Mouse (Mus musculus) thymus, postnatal 10 days (tissue): ENCODE results near the gene P2rx2.

Experiments used
- DNase-seq, 2 experiments: peaks; one replicate each; pipeline ENCODE4 v3.0.0; 2021; ENCODE audit warnings: low spot score in 2 of 2

P2rx2 gene

GRCm38 (mm10) chr5:110342648-110343284 lies at the start of gene P2rx2:
TSS of gene P2rx2 (minus strand) at chr5:110343212.
- DNase-seq: peak; percentile 8 to 28

- no peak for DNase-seq
Observed at GRCm38 (mm10) chr5:110392727-110393126, 49.7 kb upstream of the P2rx2 start.

GRCm38 (mm10) chr5:110390631-110391030 lies 47.6 kb upstream of the P2rx2 start:
- DNase-seq: no peak

GRCm38 (mm10) chr5:110387332-110387731 lies 44.3 kb upstream of the P2rx2 start:
- no peak for DNase-seq

GRCm38 (mm10) chr5:110386371-110387330 lies 43.6 kb upstream of the P2rx2 start:
- peak in 1 of 2 experiments; percentile 24 for DNase-seq

GRCm38 (mm10) chr5:110385263-110385662 lies 42.3 kb upstream of the P2rx2 start:
- DNase-seq: no peak

GRCm38 (mm10) chr5:110384491-110384890 lies 41.5 kb upstream of the P2rx2 start:
- DNase-seq: no peak

GRCm38 (mm10) chr5:110379823-110380222 lies 36.8 kb upstream of the P2rx2 start:
- DNase-seq: no peak

- no peak for DNase-seq
Observed at GRCm38 (mm10) chr5:110379086-110379485, 36.1 kb upstream of the P2rx2 start.

GRCm38 (mm10) chr5:110378181-110378583 lies 35.2 kb upstream of the P2rx2 start:
- no peak for DNase-seq

- DNase-seq: peak; percentile 48 to 71
Observed at GRCm38 (mm10) chr5:110376802-110377433, 33.9 kb upstream of the P2rx2 start.

- DNase-seq: no peak
Observed at GRCm38 (mm10) chr5:110363822-110364545, 21.0 kb upstream of the P2rx2 start.

- DNase-seq: peak; percentile 56 to 81
Observed at GRCm38 (mm10) chr5:110363179-110363821, 20.3 kb upstream of the P2rx2 start.

- no peak for DNase-seq
Observed at GRCm38 (mm10) chr5:110362813-110363178, 19.8 kb upstream of the P2rx2 start.

- DNase-seq: no peak
Observed at GRCm38 (mm10) chr5:110361465-110361864, 18.5 kb upstream of the P2rx2 start.

GRCm38 (mm10) chr5:110357531-110358179 lies 14.6 kb upstream of the P2rx2 start:
- peak; percentile 47 to 80 for DNase-seq

- DNase-seq: peak in 1 of 2 experiments; percentile 42
Observed at GRCm38 (mm10) chr5:110354716-110355115, 11.7 kb upstream of the P2rx2 start.

GRCm38 (mm10) chr5:110347006-110347405 lies 4.0 kb upstream of the P2rx2 start:
- no peak for DNase-seq

GRCm38 (mm10) chr5:110345553-110345952 lies 2.5 kb upstream of the P2rx2 start:
- no peak for DNase-seq

- no peak for DNase-seq
Observed at GRCm38 (mm10) chr5:110344524-110344923, 1.5 kb upstream of the P2rx2 start, which contains the start of gene Lrcol1. TSS of gene Lrcol1 (plus strand) at chr5:110344730.

GRCm38 (mm10) chr5:110338792-110339191 lies 4.2 kb downstream of the P2rx2 start:
- no peak for DNase-seq
